Mouse (Mus musculus) kidney, adult 8-10 months (tissue): Measurements from ENCODE around the gene Gm29609.
"Not testable (repeated sequence)": the region's sequence is repeated elsewhere in the genome, so short reads cannot be mapped to it uniquely, and the experiment has no call there.

Experiments used
- DNase-seq, 2 experiments: peaks; one replicate each; pipeline ENCODE4 v3.0.0; 2022

Gene Gm29609

DNA sequence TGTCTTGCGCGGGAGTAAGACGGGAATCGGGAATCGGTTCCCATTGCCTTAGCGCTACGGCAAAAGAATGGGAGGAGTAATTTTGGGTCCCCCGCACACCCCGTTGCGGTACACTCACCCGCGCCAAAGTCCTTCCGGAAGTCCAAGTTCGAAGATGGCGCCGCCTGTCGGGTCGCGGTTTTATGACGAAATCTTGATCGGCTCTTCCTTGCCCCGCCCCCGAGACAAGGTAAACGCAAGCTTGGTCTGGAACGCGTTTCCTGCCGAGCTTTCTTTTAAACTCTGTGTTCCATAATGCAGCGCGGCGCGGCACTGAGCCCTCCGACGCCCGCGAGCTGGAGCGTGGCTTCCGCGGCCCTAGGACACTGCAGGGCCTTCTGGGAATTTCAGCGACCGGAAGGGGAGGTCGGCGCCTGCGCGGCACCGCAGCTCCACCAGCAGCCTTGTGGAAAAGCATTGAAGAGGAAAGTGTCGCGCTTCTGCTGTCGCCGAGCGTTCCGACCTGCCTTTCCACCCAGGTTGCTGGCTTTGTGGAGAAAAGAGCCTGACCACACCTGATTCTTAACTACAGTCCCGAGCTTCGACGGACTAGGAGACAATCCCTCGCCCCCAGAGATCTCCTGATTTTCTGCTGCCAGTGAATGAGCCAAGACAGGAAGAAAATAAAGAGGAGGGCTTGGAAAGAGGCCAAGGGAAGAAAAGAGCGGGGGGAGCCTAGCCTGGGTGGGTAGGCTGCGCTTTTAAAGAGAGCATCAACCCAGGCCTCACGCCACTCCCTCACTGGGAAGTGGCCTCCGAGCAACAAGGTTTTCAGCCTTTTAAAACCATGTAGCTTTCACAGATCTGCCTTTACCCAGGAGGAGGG is at the start of gene Gm29609, which contains the start of gene Gtf3c2:
Gene Gm29609 (minus strand): TSS at position 146 of the 865 bp plus-strand sequence.
Gene Gtf3c2 (minus strand): TSS at position 379 of the 865 bp plus-strand sequence.
- peak; percentile 95 to 96 for DNase-seq

DNA sequence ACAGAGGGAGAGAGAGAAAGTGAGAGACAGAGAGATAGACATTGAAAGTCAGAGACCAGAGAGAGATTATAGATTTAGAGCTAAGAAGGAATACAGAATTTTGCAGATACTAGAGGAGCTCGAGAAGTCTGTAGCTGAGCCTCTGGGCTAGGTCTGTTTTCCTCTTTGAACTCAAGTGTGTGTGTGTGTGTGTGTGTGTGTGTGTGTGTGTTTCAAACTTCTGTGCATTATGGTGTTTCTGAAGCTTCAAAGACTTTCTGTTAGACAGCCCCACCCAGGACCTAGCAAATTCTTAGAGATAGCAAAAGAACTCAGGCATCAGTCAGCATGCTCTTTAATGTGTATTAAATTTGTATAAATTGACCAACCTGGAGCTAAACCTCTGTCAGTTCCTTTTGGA is 46.9 kb upstream of the Gm29609 start:
- no peak for DNase-seq

DNA sequence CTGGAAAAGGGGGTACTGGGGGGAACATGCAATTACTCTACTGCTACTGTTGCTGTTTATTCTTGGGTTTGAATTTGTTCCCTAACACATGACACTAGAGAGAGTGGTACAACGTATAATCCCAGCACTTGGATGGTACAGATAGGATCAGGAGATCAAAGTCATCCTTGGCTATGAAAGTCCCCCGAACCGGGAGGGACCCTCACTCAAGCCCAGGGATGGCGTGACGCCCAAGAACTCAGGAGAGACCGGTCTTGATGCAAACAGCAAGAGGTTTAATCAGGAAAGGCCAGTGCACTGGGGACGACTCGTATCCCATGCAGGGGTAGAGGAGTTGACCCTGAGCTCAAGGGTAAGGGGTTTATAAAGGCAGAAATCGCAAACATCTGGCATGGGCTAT is 43.0 kb upstream of the Gm29609 start:
- no peak for DNase-seq

DNA sequence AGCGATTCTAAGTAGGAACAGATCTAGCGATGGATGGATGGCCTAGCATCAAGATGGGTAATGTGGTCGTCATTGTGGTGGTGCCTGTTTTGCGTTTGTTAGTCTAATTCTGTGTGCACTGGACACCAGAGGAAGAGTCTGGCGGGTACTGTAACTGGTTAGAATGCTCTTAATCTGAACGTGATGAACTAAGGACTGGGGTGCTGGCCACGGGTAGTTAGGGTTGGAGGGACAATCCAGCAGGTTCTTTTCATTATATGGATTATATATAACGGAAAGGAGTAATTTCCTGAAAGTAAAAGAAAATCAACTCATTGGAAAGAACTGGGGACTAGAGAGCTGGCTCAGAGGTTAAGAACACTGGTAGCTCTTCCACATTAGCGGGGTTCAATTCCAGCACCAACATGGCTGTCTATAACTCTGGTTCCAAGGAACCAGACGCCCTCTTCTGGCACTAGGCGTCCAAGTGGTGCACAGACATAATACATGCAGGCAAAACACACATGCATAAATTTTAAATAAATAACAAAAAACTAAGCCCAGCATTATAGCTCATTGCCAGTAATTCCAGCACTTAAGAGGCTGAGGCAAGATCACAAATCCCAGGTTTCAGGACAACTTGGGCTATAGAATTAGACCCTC is 41.7 kb upstream of the Gm29609 start:
- peak in 1 of 2 experiments; percentile 48 for DNase-seq

DNA sequence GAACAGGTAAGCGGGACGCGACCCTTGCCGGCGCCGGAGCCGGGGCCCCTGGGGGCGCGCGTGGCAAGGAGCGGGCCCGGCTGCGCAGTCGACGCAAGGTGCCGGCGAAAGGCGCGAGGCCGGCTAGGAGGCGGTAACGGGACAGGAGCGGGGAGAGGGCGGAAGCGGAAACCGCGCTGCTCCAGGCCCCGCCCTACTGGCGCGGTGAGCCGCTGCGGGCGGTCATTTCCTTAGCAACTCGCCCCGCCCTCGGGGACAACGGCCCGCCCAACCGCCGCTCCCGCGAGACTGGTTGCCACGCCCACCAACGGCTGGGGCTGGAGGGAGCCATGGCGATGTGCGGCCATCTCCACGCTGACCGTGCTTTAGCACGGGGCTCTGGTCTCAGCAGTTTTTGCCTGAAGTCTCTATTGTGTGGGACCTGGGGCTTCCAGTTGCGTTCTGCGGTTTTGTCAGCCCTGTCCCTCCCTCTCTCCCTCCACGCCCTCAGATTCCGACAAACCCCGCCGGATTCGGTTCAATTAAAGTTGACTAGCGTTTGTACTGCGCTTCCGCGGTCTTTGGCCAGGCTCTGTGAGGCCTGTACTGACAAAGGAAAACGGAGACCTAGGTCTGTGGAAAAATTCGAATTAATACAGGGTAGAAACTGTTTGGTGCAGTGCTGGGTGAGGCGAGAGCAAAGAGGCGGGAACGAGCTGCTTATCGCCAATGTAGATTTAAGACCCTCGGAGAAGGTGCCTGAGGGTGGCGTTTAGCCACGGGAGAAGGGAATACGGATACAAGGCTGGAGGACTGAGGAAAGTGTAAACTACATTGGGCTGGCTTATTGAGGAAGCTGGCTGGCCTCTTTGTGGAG is 41.0 kb upstream of the Gm29609 start, which contains the start of gene Ppm1g:
Gene Ppm1g (minus strand): TSS at position 240 of the 856 bp plus-strand sequence.
- DNase-seq: peak; percentile 96 to 97

DNA sequence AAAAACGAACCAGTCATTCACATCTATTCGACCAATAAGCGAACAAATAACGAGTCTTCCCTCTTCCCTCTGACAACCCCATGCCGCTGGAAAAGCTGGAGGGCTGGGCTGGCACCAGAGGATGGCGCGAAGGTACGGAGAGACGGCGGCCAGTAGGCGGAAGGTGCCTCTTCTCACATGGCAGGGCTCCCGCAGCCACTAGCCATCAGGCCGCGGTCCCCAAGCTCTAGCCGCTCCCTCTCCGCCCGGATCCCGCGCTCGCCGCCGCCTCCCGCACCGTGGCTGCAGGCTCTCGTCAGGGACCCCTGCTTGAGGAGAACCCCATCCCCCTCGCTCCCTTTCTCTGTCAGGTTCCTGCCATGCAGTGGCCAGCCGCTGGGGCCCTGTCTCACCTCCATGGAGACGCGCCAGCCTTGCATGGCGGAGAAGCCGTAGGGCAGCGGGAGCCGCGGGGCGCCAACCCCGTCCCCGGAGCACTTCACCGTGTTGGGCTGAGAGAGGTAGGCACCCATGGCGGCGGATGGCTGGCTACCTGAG is 40.3 kb upstream of the Gm29609 start:
- peak in 1 of 2 experiments; percentile 32 for DNase-seq

DNA sequence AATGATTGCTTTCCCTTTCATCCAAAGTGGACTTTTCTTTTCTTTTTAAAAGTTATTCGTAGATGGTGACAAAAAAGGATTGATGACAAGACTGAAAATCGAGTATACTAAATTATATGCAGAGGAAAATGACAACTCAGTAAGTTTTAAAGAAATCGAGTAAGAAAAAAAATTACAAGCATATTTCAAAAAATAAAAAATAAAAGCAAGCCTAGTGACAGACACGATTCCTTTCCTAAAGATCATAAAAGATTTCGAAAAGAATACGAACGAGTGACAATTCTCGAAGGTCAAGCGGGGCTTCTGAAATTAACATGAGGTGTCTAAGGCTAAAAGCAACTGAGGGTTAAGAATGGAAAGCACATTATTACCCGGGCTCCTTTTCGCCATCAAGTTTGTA is 39.8 kb upstream of the Gm29609 start:
- no peak for DNase-seq

DNA sequence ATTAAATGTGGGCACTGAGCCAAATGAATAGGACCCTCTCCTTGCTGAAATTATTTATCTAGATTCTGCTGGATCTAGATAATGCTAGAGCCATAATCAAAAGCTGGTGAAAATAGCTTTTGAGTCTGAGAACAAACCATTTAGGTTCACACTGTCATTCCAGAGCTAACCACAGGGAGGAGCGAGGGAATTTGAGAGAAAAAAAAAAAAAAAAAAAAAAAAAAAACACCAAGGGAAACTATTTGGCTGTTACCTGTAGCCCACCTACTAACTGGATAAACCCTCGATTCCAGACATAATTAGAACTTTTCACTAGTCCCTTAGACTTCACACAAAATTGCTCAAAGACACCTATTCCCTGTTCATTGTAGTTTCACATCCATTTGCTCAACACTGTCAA is 39.4 kb upstream of the Gm29609 start:
- peak in 1 of 2 experiments; percentile 9 for DNase-seq

DNA sequence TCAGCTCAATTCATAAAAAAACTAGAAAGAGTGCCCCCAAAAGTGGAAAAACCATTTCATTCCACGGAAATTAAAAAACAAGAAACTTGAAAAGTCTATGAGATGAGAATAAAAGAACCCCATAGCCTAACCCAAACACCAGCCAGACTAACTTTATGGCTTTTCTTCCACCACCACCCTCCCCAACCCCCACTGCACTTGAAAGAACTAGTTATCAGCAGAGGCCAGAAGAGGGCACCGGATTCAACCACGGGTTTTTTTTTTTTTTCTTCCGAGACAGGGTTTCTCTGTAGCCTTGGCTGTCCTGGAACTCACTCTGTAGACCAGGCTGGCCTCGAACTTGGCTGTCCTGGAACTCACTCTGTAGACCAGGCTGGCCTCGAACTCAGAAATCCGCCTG is 38.6 kb upstream of the Gm29609 start:
- DNase-seq: no peak

DNA sequence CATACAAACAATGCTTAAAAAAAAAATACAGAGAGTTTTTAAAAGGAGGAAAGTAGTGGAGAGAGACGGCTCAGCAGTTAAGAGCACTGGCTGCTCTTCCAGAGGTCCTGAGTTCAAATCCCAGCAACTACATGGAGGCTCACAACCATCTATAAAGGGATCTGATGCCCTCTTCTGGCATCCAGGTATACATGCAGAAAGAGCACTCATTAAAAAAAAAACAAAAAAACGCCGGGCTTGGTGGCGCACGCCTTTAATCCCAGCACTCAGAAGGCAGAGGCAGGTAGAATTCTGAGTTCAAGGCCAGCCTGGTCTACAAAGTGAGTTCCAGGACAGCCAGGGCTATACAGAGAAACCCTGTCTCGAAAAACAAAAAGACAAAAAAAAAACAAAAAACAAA is 36.8 kb upstream of the Gm29609 start:
- DNase-seq: not testable (repeated sequence)

DNA sequence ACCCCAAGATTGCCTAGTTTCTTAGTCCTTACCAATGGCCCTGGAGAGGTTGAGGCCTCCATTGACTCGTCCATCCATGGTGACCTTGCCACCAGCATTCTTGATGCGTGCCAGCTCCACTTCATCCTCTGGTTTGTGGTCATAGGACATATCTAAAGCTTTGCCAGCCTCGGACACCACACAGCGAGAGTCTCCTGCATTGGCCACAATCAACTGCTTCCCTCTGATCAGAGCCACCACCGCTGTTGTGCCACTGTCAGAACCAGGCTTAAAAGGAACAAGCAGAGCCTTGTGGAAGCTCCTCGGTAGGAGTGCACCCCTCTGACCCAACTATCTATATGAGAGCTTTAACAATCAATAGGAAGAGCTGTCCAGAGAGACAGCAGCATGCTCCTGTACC is 24.7 kb upstream of the Gm29609 start:
- DNase-seq: no peak

DNA sequence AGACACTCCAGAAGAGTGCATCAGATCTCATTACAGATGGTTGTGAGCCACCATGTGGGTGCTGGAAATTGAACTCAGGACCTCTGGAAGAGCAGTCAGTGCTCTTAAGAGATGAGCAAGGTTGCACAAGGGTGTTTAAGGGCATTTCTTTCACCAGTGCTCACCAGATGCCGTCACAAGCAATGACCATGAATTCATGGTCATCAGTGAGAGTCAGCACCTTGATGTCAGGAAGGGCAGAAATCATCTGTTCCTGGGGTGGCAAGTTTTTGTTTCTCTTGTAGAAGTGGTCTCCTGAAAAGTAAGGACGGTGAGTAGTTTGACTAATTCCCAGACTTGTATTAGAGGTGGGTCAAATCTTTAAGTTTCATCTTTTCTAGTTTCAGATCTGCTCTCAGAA is 24.2 kb upstream of the Gm29609 start:
- no peak for DNase-seq

DNA sequence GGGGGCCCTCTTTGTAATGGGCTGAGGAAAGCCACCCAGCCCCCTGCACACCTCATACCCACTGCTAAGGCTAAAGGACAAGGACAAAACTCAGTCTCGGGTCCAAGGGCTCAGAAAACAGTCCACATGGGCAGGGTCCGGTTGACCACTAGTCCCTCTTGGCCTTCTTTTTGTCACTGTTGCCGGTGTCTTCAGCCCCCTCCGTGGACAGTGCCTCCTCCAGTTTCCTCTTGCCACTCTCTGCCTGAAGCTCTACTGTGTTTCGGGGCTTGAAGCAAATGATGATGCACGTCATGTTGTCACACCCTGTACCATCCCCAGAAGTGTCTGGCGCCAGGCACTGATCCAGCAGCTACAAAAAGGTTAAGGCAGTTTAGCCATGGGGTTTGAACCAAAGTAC is 23.2 kb upstream of the Gm29609 start:
- DNase-seq: no peak

DNA sequence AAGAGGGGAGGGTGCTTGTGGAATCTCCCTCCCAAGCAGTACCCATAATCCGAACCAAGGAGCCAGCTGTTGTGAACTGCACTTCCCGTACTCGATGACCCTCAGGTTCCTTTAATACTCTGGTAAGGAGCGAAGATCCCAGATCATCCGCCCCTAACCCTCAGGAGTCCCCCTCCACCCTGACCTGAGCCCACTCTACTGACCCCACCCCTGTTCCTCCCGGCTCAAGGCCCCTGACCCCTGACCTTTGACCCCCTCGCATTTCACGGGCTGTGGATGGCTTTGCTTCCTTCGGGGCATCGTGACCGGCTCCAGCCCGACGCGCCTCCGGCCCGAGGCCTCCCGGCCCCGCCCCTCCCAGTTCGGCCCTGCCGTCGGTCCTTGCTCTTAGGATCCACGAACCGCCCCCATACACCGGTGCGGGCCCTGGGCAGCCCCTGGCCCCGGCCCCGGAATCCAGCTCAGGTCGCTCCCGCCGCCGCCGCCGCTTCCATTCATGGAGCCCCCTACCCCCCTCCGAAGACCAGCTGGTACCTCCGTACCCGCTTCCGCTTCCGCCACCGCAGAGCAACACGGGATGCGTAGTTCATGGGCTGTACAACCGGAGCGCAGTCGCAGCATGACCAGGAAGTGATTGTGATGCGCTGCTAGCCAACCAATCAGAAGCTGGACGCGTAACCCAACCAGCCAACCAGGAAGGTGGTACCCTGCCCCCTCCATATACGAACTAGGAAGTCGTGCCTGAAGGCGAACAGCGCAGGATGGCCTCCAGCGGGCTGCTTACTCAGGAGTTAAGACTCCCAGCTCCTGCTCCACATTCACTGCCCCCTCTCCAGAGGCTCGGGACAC is 22.3 kb upstream of the Gm29609 start, which contains the start of gene Zfp513:
Gene Zfp513 (minus strand): TSS at position 562 of the 849 bp plus-strand sequence.
- peak; percentile 97 to 99 for DNase-seq

DNA sequence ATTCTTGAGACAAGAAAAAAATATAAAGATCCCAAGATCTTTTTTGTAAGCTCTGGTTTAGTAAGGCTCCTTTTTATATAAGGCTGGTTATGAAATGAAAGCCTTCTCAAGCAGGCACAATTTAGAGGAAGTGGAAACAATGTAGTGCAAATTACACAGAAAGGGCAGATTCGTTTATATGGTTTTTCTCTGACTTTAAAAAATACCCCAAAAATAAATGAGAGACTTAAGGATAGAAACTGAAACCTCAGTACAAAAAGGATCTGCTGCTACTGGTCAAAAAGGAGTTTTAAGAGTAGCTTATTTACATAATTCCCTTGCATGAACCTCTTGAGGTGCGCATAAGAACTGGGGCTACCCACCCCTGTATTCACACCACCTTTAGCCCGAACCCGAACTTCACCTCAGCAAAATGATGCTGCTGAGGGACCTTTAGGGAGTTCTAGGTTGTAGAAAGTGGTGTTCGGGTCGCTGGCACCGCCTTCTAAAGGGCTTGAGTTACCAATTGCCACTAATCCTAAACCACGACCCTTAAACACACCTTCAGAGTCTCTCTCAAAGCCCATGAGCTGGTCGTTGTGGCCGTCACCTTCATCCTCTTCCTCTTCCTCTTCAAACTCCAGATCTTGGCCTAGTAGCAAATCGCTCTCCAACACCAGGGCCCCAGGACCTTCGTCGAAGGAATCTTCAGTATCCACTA is 21.5 kb upstream of the Gm29609 start:
- DNase-seq: no peak

DNA sequence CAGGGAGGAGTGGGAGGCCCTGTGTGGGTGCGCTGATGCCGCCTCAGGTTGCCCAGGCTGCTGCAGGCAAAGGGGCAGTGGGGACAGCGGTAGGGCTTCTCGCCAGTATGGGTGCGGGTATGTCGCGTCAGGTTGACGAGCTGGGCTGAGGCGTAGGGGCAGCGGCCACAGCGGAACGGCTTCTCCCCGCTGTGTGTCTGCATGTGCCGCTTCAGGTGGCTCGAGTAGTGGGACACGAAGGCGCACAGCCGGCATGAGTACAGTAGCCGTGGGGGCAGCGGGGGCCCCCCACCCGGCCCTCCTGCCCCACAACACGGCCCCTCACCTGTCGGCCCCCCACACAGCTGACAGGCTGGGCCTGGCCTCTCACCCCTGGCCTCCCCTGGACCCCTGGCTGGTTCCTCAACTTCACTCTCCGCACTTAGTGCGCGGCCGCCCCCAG is 20.6 kb upstream of the Gm29609 start:
- DNase-seq: no peak

DNA sequence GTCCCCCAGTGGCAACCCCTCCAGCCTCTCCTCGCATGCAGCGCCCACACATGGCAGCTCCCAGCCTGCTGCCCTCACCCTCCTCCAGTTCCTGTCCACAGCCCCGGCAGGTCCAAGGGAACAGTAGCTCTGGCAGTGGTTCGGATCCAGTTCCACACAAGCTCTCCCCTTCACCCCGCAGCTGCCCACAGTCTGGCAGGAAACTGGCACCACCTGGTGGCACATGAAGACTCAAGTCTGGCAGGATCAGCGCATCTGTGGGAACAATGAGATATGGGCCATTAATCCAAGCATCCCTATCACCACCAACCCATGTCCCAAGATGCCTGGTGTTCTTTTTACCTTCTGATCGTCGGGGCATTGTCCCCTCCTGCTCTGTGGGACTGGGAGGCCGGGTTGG is 20.2 kb upstream of the Gm29609 start:
- DNase-seq: no peak

DNA sequence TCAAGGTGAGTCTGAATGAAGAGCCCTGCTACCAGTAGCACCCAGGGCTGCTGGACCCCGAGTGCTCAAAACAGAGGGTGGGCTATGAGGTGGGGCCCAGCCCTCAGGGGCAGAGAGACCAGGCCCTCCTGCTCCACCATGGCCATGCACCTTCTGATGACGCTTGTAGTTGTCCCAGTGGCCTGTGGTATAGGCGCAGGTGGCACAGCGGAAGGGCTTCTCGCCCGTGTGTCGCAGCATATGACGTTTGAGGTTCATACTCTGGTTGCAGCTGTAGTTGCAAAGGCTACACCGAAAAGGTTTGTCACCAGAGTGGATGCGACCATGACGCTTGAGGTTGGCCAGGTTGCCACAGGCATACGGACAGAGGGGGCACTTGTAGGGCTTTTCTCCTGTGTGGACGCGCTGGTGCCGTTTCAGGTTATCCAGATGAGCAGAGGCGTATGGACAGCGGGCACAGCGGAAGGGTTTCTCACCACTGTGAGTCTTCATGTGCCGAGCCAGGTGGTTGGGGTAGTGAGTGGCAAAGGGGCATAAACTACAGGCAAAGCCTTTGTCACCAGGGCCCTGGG is 19.7 kb upstream of the Gm29609 start:
- no peak for DNase-seq

DNA sequence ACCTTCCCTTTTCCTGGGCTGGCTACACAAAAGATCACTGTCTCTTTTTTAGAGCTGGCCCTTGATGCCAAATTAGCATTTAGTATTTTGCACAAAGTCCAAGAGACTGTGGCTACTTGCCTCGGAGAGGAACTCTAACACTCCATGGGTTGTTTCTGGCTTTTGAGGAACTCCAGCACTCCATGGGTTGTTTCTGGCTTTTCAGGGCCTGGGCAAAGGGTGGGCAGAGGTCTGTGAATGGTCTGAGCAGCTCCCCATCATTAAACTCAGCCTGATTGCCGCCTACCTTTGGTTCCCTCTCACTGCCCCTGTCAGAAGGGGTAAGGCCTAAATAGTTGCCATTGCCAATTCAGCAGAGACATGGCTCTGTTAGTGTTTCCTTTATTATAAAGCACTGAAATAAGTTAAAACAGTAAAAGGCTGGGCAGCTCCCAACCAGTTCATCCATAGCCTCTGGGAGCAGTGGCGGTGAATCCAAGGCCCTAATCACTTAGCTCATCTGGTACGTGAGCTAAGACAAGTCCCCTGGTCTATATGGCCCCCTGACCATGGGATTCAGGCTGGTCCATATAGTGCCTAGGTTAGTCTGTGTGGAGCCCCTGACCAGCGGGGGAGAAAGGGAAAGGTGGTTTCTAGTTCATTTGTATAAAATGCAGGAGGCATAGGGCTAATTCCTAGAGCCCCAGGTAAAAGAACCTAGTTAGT is 19.1 kb upstream of the Gm29609 start:
- no peak for DNase-seq

DNA sequence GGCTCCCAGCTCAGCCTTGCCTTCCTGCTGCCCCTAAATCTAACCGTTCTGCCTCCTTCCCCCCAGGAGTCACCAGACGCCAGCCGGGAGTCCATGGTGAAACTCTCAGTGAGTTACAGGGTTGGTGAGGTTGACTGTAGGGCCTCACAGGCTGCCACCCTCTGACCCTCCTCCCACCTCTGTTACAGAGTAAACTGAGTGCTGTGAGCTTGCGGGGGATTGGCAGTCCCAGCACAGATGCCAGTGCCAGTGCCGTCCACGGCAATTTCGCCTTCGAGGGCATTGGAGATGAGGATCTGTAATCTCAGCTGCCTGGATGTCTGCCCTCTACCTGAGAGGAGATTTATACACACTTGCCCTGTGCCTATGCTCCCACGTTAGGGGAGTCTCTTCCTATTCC is 18.5 kb upstream of the Gm29609 start:
- no peak for DNase-seq
